Mouse (Mus musculus) heart, embryonic 11.5 days (tissue): ENCODE results near the gene Elmsan1. TPM values are rescaled to one million over a fixed set of nuclear protein-coding genes. Genes with fewer than 3 reads are reported as not detected.
A peak's percentile ranks its signal among the peaks of the same experiment; 100 is the strongest.

ENCODE experiments used
- ATAC-seq: fragments of 200-750 bp; cut with Nextera tagmentation; replicated peaks from 2 replicates; pipeline ENCODE4 v1.8.0; 2017; ENCODE audit warnings: moderate library complexity; ENCODE audit not compliant: insufficient number of reproducible peaks, low FRiP score, low TSS enrichment
- H3K27ac ChIP-seq: fragments of 300-500 bp; sonication (generic); 2 replicates; pipeline ENCODE4 v1.5.1; 2014; ENCODE audit warnings: mild to moderate bottlenecking, low read depth, low read length
- H3K27me3 ChIP-seq: fragments of 300-500 bp; sonication (generic); 2 replicates; pipeline ENCODE4 v1.6.1; 2014; ENCODE audit warnings: mild to moderate bottlenecking, low read length, mixed read lengths; ENCODE audit not compliant: control insufficient read depth, insufficient read depth
- H3K36me3 ChIP-seq: fragments of 300-500 bp; sonication (generic); 2 replicates; pipeline ENCODE4 v1.6.1; 2014; ENCODE audit warnings: mild to moderate bottlenecking, low read length, moderate library complexity, mixed read lengths; ENCODE audit not compliant: control insufficient read depth, insufficient read depth
- H3K4me1 ChIP-seq: fragments of 300-500 bp; sonication (generic); 2 replicates; pipeline ENCODE4 v1.6.1; 2014; ENCODE audit warnings: low read length; ENCODE audit not compliant: control insufficient read depth, insufficient read depth
- H3K4me2 ChIP-seq: fragments of 300-500 bp; sonication (generic); 2 replicates; pipeline ENCODE4 v1.6.1; 2014; ENCODE audit warnings: mild to moderate bottlenecking, moderate library complexity
- H3K4me3 ChIP-seq: fragments of 300-500 bp; sonication (generic); 2 replicates; pipeline ENCODE4 v1.5.1; 2014; ENCODE audit warnings: low read depth, low read length
- H3K9ac ChIP-seq: fragments of 300-500 bp; sonication (generic); 2 replicates; pipeline ENCODE4 v1.6.1; 2014; ENCODE audit warnings: mild to moderate bottlenecking, low read depth, low read length, moderate library complexity
- H3K9me3 ChIP-seq: fragments of 300-500 bp; sonication (generic); replicated peaks from 2 replicates; pipeline ENCODE4 v1.6.1; 2016; ENCODE audit warnings: low read length; ENCODE audit not compliant: control insufficient read depth
- WGBS: fragments of 180-500 bp; shearing (Covaris S2); extraction: QIAGEN DNeasy Blood & Tissue Kit; methylation state at CpG from one replicate; pipeline ENCODE4 v1.1.7; 2014; ENCODE audit not compliant: insufficient replicate concordance; 5-methylcytosine and 5-hydroxymethylcytosine counted together
- polyA plus RNA-seq: library from polyadenylated mRNA; unstranded; fragments of >200 nt; fragmentation: Nextera tagmentation; extraction: Ambion mirVana; gene quantifications from 2 replicates; pipeline ENCODE4 v1.2.1, GENCODE M21; 2014

The Elmsan1 gene
- polyA plus RNA-seq, 1 experiment from 2014 or later = 7.1 TPM

DNA sequence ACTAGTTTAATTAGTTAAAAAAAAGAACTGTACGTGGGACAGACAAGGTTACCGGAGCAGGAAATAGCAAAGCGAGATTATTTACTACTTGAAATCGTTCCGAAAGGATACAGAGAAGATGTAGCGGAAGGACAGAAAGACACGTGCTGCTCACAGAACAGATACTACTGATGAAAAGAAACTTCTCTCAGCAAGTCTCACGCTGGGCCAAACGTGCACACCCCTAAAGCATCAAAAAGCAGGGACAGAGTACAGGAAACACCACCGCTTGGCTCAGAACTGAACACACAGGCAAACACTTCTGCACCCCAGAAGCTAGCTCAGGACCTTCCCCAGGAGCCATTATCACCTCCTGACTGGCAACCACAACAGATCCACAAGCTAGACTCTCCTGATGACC is 48.1 kb downstream of the Elmsan1 start:
- Histone ChIP-seq H3K4me1 (peaks cover 29% of the 10 kb centered on the region), H3K27ac (no peak overlapping the region), H3K9ac (no peak overlapping the region), H3K4me3 (no peak overlapping the region), H3K9me3 (no peaks in the 10 kb centered on the region), H3K27me3 (no peaks in the 10 kb centered on the region), H3K4me2 (no peak overlapping the region), H3K36me3 (peaks cover 9% of the 10 kb centered on the region; the same call in 1 of the 2 replicates)
- ATAC-seq = no peak
- 88% methylated on average over 10 of the region's 10 CpGs for WGBS

- Histone ChIP-seq H3K27me3 (no peaks in the 10 kb centered on the region), H3K9ac (no peak overlapping the region), H3K4me1 (peaks cover 17% of the 10 kb centered on the region), H3K36me3 (0 out of 2 replicates have a peak, but pooled peaks cover 6% of the 10 kb centered on the region), H3K27ac (no peak overlapping the region), H3K4me2 (no peak overlapping the region), H3K9me3 (no peaks in the 10 kb centered on the region), H3K4me3 (no peak overlapping the region)
- no peak for ATAC-seq
- 51% methylated on average over 8 of the region's 8 CpGs for WGBS
These were observed 52.9 kb downstream of the Elmsan1 start for GRCm38 (mm10) chr12:84165631-84166373.

DNA sequence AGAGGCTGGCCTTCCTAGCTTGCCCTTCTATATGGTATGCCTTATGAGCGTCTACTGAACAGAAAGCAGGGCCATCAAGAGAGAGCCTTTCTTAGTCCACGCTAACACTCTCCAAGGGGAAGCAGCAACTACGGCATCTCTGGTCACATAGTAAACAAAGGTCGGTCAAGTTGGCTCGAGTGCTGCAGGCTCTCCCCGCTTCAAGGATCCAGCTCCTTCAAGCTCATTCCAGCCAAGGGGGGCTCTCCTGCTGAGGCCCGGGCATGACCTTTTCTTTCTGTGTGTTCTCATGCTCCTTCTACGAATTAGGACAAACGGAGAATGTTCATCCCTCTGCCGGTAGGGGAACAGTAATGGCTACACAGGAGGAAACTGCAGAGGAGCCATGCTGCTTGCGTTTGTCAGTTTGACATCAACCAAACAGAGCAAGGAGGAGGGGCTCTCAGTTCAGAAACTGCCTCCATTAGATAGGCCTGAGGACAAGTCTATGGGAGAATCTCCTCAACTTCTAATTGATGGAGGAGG is 55.0 kb downstream of the Elmsan1 start:
- H3K9me3 ChIP-seq = no peaks in the 10 kb centered on the region
- H3K4me1 ChIP-seq = peaks cover 17% of the 10 kb centered on the region
- H3K27me3 ChIP-seq = no peaks in the 10 kb centered on the region
- peaks cover 22% of the 10 kb centered on the region for H3K36me3 ChIP-seq
- WGBS = 80% methylated on average over 11 of the region's 11 CpGs
- H3K27ac ChIP-seq = no peak overlapping the region
- H3K4me2 ChIP-seq = no peak overlapping the region
- H3K4me3 ChIP-seq = no peak overlapping the region
- no peak for ATAC-seq
- H3K9ac ChIP-seq = no peak overlapping the region

GRCm38 (mm10) chr12:84163133-84163532 is 55.5 kb downstream of the Elmsan1 start:
- no peak for ATAC-seq

GRCm38 (mm10) chr12:84161616-84162433 is 56.9 kb downstream of the Elmsan1 start:
- H3K36me3 ChIP-seq = peaks cover 28% of the 10 kb centered on the region
- H3K4me2 ChIP-seq = no peak overlapping the region; the same call in 1 of the 2 replicates
- peaks cover 17% of the 10 kb centered on the region for H3K4me1 ChIP-seq
- H3K27me3 ChIP-seq = no peaks in the 10 kb centered on the region
- WGBS = 82% methylated on average over 14 of the region's 14 CpGs
- ATAC-seq = no peak
- H3K9me3 ChIP-seq = no peaks in the 10 kb centered on the region
- no peak overlapping the region for H3K27ac ChIP-seq
- no peak overlapping the region for H3K4me3 ChIP-seq
- no peak overlapping the region for H3K9ac ChIP-seq

More at GRCm38 (mm10) chr12:84163133-84163532, 55.5 kb downstream of the Elmsan1 start:
- no peaks in the 10 kb centered on the region for H3K27me3 ChIP-seq
- peaks cover 24% of the 10 kb centered on the region for H3K36me3 ChIP-seq
- H3K9me3 ChIP-seq = no peaks in the 10 kb centered on the region
- H3K4me1 ChIP-seq = peaks cover 17% of the 10 kb centered on the region
- no peak overlapping the region for H3K27ac ChIP-seq
- no peak overlapping the region for H3K4me3 ChIP-seq
- 87% methylated on average over 9 of the region's 9 CpGs for WGBS
- H3K9ac ChIP-seq = no peak overlapping the region
- H3K4me2 ChIP-seq = no peak overlapping the region

DNA sequence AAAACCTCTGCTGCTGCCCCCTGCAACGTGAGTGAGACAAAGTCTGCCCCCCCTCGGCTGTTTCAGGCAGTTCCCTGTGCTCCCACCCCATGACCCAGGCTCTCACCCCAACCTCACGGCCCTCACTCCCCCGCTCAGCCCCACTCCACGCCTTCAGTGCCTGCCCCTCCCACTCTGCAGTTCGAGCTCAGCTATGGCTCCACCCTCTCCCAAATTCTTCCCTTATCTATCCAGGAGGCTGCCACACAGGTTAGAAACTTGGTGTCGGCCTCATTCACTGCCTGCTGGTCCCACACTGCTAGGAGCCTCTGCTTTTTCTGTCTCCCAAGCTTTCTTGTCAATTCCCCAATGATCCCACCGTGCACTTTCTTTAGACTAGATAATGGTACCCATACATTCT is 57.6 kb downstream of the Elmsan1 start:
- peaks cover 12% of the 10 kb centered on the region; the same call in 1 of the 2 replicates for H3K4me1 ChIP-seq
- H3K4me3 ChIP-seq = no peak overlapping the region
- 23% methylated on average over 8 of the region's 8 CpGs for WGBS
- peaks cover 35% of the 10 kb centered on the region for H3K36me3 ChIP-seq
- H3K27ac ChIP-seq = no peak overlapping the region
- no peak overlapping the region for H3K9ac ChIP-seq
- ATAC-seq = no peak; the same call in 1 of the 2 replicates
- peak overlapping the region; percentile 2; the same call in 1 of the 2 replicates for H3K4me2 ChIP-seq
- H3K27me3 ChIP-seq = no peaks in the 10 kb centered on the region
- H3K9me3 ChIP-seq = no peaks in the 10 kb centered on the region

- Histone ChIP-seq H3K4me2 (no peak overlapping the region), H3K27ac (no peak overlapping the region), H3K4me1 (peaks cover 8% of the 10 kb centered on the region; the same call in 1 of the 2 replicates), H3K9me3 (no peaks in the 10 kb centered on the region), H3K27me3 (no peaks in the 10 kb centered on the region), H3K9ac (no peak overlapping the region), H3K36me3 (peaks cover 37% of the 10 kb centered on the region), H3K4me3 (no peak overlapping the region)
- WGBS = 91% methylated on average over 8 of the region's 8 CpGs
- ATAC-seq = no peak
These were observed 58.2 kb downstream of the Elmsan1 start for GRCm38 (mm10) chr12:84160491-84160890.

- no peak for ATAC-seq
- H3K27ac ChIP-seq = no peak overlapping the region
- H3K36me3 ChIP-seq = peaks cover 41% of the 10 kb centered on the region
- H3K27me3 ChIP-seq = no peaks in the 10 kb centered on the region
- H3K4me3 ChIP-seq = no peak overlapping the region
- no peaks in the 10 kb centered on the region for H3K9me3 ChIP-seq
- H3K4me1 ChIP-seq = peaks cover 16% of the 10 kb centered on the region
- no peak overlapping the region for H3K4me2 ChIP-seq
- no peak overlapping the region for H3K9ac ChIP-seq
- 63% methylated on average over 14 of the region's 14 CpGs for WGBS
These were observed 60.5 kb downstream of the Elmsan1 start for GRCm38 (mm10) chr12:84158156-84158555.
